ENCODE assay signal across 26 mouse cellular contexts in the genomic region with DNA sequence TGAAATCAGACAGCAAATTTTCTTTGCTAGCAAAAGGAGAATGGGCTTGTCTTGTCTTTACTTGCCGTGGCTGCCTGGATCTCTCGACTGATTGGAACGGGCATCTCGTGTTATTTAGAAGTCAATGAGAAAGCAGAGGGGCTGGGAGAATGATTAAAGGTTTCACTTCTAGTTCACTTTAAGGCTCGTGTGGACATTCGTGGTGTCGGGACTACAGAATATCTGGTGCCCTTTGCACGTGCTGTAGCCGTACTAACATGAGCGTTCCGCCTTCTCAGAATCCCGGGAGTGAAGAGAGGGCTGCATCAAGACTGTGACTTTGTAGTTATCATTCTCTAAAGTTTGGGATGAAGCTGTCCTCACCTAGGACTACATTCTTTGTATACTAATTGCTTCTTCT. TPM values are rescaled to one million over a fixed set of nuclear protein-coding genes. Genes with fewer than 3 reads are reported as not detected.
DNase-seq lines count a peak whose midpoint lies in the region; ATAC-seq lines count a peak whose summit lies in the region.
"Had no signal": no experiment of that assay in that cellular context is flagged by ENCODE, and none has a peak within 500 bp of the region (broad histone marks: within the 10 kb centered on the region; RNA-seq: fewer than 3 reads in every experiment).

No protein-coding gene starts in this region.

- H3K27me3 ChIP-seq in intestine, embryonic 14.5 days (replicated peaks; ENCODE audit: control insufficient read depth, insufficient read depth, low read length), result no peaks in the 10 kb centered on the region
- no peaks in the 10 kb centered on the region for H3K27me3 ChIP-seq in intestine, embryonic 16.5 days (replicated peaks; ENCODE audit: control insufficient read depth, insufficient read depth, low read length)
- H3K27me3 ChIP-seq: forebrain, embryonic 12.5 days; hindbrain, embryonic 12.5 days; intestine, embryonic 15.5 days; kidney, embryonic 15.5 days; limb, embryonic 15.5 days; neural tube, embryonic 13.5 days had no signal

- ATAC-seq in intestine, embryonic 14.5 days (replicated peaks; ENCODE audit: low FRiP score, low TSS enrichment, low read depth), result no peak
- ATAC-seq in intestine, embryonic 16.5 days, result no peak
- ATAC-seq: liver, postnatal 0 days had no signal

- no peak overlapping the region for H3K27ac ChIP-seq in intestine, embryonic 14.5 days (ENCODE audit: low read depth)
- no peak overlapping the region for H3K27ac ChIP-seq in intestine, embryonic 16.5 days (ENCODE audit: low read length)
- H3K27ac ChIP-seq: forebrain, embryonic 12.5 days; hindbrain, embryonic 12.5 days; intestine, embryonic 15.5 days; kidney, embryonic 15.5 days; limb, embryonic 15.5 days; neural tube, embryonic 13.5 days had no signal

- DNase-seq in intestine, embryonic 14.5 days (ENCODE audit: low spot score), result peak; percentile 52
- peak; percentile 5 for DNase-seq in CD4-positive helper T cell, adult 2 months (ENCODE audit: low read depth, low spot score)
- DNase-seq in MN1 (ENCODE audit: low spot score), result peak; percentile 23
- DNase-seq in naive thymus-derived CD4-positive, alpha-beta T cell, adult 2 months (ENCODE audit: low read depth), result peak; percentile 2
- DNase-seq in gastrocnemius, postnatal 4 days (ENCODE audit: low spot score in 2 of 2), result no peak
- DNase-seq in left cerebral cortex, adult 18-20 months (ENCODE audit: low spot score in 2 of 2), result no peak
- DNase-seq: adrenal gland, postnatal 36 days; cerebellum, adult 11-12 months; cerebellum, postnatal 14 days; gastrocnemius, postnatal 14 days; liver, postnatal 0 days; thymus, adult 2 months had no signal

- 67% methylated on average over 12 of the region's 12 CpGs for WGBS in intestine, embryonic 14.5 days
- 66% methylated on average over 12 of the region's 12 CpGs for WGBS in intestine, embryonic 16.5 days

- no peak overlapping the region for H3K4me2 ChIP-seq in intestine, embryonic 14.5 days (ENCODE audit: low read length)
- H3K4me2 ChIP-seq in intestine, embryonic 16.5 days (ENCODE audit: low read depth, low read length), result no peak overlapping the region
- H3K4me2 ChIP-seq: forebrain, embryonic 12.5 days; hindbrain, embryonic 12.5 days; intestine, embryonic 15.5 days; kidney, embryonic 15.5 days; limb, embryonic 15.5 days; neural tube, embryonic 13.5 days had no signal

- no peaks in the 10 kb centered on the region for H3K36me3 ChIP-seq in intestine, embryonic 14.5 days (ENCODE audit: control insufficient read depth, insufficient read depth, low read length)
- H3K36me3 ChIP-seq in intestine, embryonic 16.5 days (ENCODE audit: control insufficient read depth, insufficient read depth, low read length), result no peaks in the 10 kb centered on the region
- H3K36me3 ChIP-seq: forebrain, embryonic 12.5 days; hindbrain, embryonic 12.5 days; intestine, embryonic 15.5 days; kidney, embryonic 15.5 days; limb, embryonic 15.5 days; neural tube, embryonic 13.5 days had no signal

- H3K4me1 ChIP-seq in intestine, embryonic 14.5 days (replicated peaks; ENCODE audit: control insufficient read depth, insufficient read depth, low read length), result no peaks in the 10 kb centered on the region
- H3K4me1 ChIP-seq in intestine, embryonic 16.5 days (ENCODE audit: control insufficient read depth, insufficient read depth, low read length), result no peaks in the 10 kb centered on the region
- H3K4me1 ChIP-seq: forebrain, embryonic 12.5 days; hindbrain, embryonic 12.5 days; intestine, embryonic 15.5 days; kidney, embryonic 15.5 days; limb, embryonic 15.5 days; neural tube, embryonic 13.5 days had no signal

- H3K4me3 ChIP-seq in intestine, embryonic 14.5 days (ENCODE audit: low read depth, low read length), result no peak overlapping the region
- no peak overlapping the region for H3K4me3 ChIP-seq in intestine, embryonic 16.5 days (ENCODE audit: low read length)
- H3K4me3 ChIP-seq: forebrain, embryonic 12.5 days; hindbrain, embryonic 12.5 days; intestine, embryonic 15.5 days; kidney, embryonic 15.5 days; limb, embryonic 15.5 days; neural tube, embryonic 13.5 days had no signal

- H3K9ac ChIP-seq in intestine, embryonic 14.5 days (ENCODE audit: low read length), result no peak overlapping the region
- no peak overlapping the region for H3K9ac ChIP-seq in intestine, embryonic 16.5 days (ENCODE audit: low read depth, low read length)
- H3K9ac ChIP-seq: forebrain, embryonic 12.5 days; hindbrain, embryonic 12.5 days; intestine, embryonic 15.5 days; kidney, embryonic 15.5 days; limb, embryonic 15.5 days; liver, postnatal 0 days; neural tube, embryonic 13.5 days had no signal

- H3K9me3 ChIP-seq in intestine, embryonic 14.5 days (ENCODE audit: control insufficient read depth, low read length), result peaks cover 51% of the 10 kb centered on the region
- peaks cover 20% of the 10 kb centered on the region for H3K9me3 ChIP-seq in intestine, embryonic 16.5 days (ENCODE audit: control insufficient read depth, low read length)

RNA-seq across cellular contexts. Expression of a gene that starts 29.7 kb away (rescaled TPM):
- not detected in 2 replicates for polyA plus RNA-seq in intestine, embryonic 14.5 days (2014; fragmentation: Nextera tagmentation; extraction: Ambion mirVana)
- polyA plus RNA-seq in intestine, embryonic 16.5 days (2015; fragmentation: Nextera tagmentation; extraction: Ambion mirVana), result not detected in 2 replicates
- total RNA-seq in gastrocnemius, postnatal 4 days (2021), result not detected
- under 1 TPM; 0.26 to 0.30 TPM for total RNA-seq in left cerebral cortex, adult 18-20 months (2021)
- total RNA-seq: adrenal gland, postnatal 36 days; CH12.LX; gastrocnemius, postnatal 14 days; heart, adult 8-10 months; monocyte, adult 5-6 weeks had no signal
- polyA plus RNA-seq: forebrain, embryonic 12.5 days; heart, embryonic 16.5 days; hindbrain, embryonic 12.5 days; intestine, embryonic 15.5 days; kidney, embryonic 15.5 days; large intestine, adult 2 months; limb, embryonic 15.5 days; liver, postnatal 0 days; spleen, adult 2 months; stomach, embryonic 16.5 days had no signal

RNA-seq across cellular contexts. Expression of a gene that starts 29.7 kb away (rescaled TPM):
- 182 and 203 TPM in 2 replicates for polyA plus RNA-seq in intestine, embryonic 14.5 days (2014; fragmentation: Nextera tagmentation; extraction: Ambion mirVana)
- polyA plus RNA-seq in intestine, embryonic 16.5 days (2015; fragmentation: Nextera tagmentation; extraction: Ambion mirVana), result 135 and 141 TPM in 2 replicates
- total RNA-seq in gastrocnemius, postnatal 4 days (2021), result 10 to 100 TPM; 80.5 to 88.1 TPM
- 10 to 100 TPM; 46.6 to 48.6 TPM for total RNA-seq in left cerebral cortex, adult 18-20 months (2021)

Comparison
In these comparisons a context has a peak if more than half of its experiments do, and no peak if none do; other contexts are left out.
1. DNase-seq: peak in intestine, embryonic 14.5 days (single experiment), CD4-positive helper T cell, adult 2 months (single experiment), MN1 (single experiment) and naive thymus-derived CD4-positive, alpha-beta T cell, adult 2 months (single experiment); none in gastrocnemius, postnatal 4 days (0 of 2) and left cerebral cortex, adult 18-20 months (0 of 2).